Mouse (Mus musculus) gonadal fat pad, adult 2 months (tissue): ENCODE data around the gene Asic4. TPM values are rescaled to one million over a fixed set of nuclear protein-coding genes. Genes with fewer than 3 reads are reported as not detected.

ENCODE experiments used
- DNase-seq: peaks from one replicate; pipeline ENCODE4 v3.0.0-alpha.2; 2012; ENCODE audit warnings: low read depth
- polyA plus RNA-seq: library from polyadenylated mRNA; depleted of rRNA; stranded (reverse); fragments of >200 nt; gene quantifications from 2 replicates; pipeline ENCODE4 v1.2.3, GENCODE M21; 2012; rRNA removed

Gene Asic4
- polyA plus RNA-seq, 1 experiment: 0.42 TPM

DNA sequence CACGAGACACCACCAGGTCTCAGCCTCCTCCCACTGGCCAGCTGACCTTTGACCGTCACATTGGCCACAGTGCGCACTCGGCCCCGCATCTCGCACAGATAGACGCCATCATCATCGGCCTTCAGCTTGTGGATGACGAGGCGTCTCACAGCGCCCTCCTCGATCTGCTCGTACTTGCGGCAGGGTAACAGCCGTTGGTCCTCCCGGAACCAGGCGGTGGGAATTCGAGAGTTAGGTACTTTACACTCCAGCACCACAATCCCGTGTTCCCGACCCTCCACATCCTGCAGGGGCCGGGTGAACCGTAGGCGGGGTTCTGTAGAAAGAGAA is 53.4 kb downstream of the Asic4 start:
- DNase-seq: no peak

DNA sequence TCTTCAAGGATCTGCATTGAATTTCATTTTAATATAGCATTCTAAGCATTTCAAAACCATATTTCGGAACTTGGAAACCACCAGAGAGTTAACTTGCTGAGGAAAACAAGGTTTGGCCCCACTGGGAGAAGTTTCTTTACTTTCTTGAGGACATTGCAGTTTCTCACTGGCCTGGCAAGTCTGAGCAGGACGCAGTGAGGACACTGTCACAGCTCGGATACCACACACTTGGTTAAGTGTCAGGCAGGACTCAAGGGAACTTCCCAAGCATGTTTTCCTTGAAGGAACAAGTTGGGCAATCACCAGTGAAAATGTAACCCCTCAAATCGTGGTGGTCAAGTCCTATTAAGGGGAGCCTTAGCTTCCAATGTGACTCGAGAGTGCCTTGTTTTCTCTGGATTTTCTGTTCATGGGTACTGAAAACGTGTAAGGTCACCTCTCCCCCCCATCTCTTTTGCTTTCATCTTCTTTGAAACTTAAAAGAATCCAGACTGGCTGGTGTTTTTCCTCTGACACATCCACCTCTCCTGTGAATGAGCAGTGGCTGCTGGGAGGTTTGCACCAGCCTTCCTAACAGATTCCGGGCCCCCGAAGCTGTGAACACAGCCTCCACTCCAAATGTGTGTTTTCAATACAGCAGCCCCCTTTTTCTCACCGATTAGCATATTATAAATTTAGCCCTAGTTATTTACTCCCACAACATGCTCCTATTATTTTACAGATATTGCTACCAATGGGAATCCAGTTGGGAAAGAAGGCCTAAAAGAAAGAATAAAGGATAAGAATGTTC is 54.2 kb downstream of the Asic4 start:
- no peak for DNase-seq

DNA sequence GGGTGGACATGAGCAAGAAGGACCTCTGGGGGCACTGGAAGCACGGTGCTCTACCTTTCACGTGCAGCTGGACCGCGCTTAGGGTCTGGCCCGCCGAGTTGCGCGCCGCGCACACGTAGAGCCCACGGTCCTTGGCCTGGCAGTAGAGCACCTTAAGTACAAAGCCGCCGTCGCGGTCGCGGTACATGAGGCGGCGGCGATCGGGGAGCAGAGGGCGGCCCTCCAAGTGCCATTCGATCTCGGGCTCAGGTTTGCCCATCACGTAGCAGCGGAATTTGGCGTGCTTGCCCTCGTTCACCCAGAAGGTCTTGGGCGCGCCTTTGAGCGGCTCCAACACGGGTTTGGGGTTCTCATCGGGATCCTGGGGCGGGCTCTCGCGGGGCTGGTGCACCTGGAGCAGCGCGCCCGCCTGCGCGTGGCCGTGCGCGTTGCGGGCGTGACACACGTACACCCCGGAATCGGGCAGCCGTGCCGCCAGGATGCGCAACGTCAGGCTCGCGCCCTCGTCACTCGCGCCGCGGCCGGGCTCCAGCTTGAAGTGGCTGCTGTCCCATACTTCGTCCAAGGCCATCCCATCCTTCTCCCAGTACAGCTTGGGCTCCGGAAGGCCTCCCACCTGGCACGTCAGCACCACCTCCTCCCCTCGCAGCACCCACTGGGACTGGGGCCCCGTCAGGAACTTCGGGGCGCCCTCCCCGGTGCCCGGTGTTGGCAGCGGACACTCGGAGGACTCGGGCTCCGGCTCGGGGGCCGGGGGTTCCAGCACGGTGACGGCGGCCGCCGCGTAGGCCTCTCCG is 55.1 kb downstream of the Asic4 start:
- DNase-seq: no peak

DNA sequence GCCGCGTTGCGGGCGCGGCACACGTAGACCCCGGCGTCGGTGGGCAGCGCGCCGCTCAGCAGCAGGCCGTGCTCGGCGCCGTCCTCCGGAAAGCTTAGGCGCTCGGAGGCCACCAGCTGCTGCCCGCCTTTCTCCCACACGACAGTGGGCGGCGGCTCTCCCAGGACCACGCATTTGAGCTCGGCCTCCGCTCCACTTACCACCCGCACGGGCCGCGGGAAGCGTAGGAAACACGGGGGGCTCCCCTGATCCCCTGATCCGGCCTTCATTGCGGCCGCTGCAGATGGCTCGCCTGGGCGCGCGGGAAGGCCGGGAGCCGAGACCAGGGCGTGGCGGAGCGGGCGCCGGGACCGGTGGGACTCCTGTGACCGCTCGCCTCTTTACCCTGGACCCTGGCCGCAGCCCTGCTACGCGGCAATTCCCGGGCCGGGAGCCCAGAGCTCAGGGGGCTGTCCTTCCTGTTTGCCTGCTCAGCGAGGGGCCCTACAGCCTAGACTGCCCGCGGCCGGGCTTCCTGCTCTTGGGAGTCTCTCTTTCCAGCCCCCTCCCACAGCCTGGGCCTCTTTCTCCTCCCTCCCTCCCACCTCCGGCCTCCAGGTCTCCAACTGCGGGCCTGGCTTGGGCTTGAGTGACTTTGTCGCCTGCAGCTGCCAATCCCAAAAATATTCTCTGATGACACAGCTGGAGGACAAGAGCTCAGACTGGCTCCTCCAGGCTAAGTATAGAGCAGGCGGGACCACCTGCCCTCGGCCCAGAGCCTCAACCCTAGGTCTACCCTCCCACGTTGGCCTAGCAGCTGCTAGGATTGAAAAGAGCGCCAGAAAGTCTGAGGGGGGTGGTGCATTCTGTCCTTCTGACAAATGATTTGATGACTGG is 56.0 kb downstream of the Asic4 start, which contains the start of gene Obsl1:
Obsl1 (minus strand) TSS at position 497 of the 876 bp plus-strand sequence.
- DNase-seq: no peak

DNA sequence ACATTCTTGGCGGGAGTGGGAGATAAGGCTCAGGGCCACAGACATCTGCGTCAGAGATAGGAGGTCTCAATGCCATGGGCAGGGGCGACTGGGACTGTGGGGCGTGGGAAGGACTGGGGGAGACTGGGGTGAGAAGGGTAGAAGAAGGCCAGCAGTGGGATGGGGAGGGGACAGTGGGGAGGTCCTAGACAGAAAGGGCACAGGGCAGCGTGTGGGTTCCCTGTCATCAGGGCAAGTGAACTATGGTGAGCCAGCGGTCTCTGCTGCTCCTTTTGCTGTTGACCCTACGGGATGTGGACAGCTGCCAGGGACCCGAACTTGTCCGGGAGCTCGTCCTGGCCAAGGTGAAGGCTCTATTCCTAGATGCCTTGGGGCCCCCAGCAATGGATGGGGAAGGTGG is 56.8 kb downstream of the Asic4 start, which contains the start of gene Inha:
Inha (plus strand) TSS at position 72 of the 400 bp plus-strand sequence.
- DNase-seq: no peak

DNA sequence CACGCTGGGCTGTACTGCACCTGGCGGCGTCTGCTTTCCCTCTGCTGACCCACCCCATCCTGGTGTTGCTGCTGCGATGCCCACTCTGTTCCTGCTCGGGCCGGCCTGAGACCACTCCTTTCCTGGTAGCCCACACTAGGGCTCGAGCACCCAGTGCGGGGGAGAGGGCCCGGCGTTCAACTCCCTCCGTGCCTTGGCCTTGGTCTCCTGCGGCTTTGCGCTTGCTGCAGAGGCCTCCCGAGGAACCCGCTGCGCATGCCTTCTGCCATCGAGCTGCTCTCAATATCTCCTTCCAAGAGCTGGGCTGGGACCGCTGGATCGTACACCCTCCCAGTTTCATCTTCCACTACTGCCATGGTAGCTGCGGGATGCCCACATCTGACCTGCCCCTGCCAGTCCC is 59.4 kb downstream of the Asic4 start:
- DNase-seq: no peak

DNA sequence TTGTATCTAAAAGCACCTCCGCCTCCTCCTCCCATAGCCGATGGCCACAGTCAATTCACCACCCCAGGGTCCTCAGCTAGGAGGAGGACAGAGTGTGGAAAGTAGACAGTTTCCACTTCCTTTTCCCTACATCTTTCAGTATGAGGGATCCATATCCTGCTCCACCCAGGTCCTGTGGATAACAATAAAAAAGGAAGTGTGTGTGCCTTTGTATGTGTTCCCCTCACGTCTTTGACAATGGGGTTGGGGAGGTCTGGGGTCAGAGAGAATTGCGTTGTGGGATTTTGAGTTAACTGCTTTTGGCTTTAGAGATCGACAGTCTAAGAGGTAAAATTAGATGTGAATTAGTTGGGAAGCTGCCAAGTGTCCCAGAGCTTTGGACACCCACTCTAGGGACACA is 59.9 kb downstream of the Asic4 start:
- DNase-seq: no peak

DNA sequence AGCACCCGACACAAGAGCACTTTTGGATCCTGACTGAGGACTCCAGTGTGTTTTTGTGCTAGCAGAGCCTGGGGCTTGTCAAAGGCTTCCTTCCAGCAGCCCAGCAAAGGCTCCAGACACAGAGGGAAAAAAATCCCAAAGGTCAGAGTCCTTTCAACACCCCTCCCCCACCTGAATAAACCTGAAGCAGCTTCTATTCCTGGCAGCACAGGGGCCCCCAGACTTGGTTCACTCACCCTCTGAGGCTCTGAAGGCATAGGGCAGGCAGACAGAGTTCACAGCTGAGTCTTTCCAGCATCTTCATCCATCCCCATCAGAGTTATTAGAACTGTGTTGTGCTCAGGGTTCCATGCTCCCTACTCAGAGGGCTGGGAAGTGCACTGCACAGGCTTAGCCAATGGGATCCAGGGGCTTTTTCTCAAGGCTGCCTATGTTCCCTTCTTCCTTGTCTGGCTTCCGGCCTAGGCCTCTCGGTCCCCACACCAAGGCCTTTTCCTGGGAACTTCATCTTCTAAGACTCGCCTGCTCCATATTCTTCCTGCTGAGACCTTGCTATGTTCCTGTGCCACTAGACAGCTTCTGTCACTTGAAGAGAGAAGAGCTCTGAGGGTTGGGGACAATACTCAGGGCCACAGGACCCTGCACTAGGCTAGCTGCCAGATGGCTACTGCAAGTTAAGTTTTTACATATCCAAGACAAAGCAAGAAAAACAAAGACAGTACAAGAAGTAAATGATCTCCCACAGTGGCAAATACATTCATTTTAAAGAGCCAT is 61.4 kb downstream of the Asic4 start:
- no peak for DNase-seq

DNA sequence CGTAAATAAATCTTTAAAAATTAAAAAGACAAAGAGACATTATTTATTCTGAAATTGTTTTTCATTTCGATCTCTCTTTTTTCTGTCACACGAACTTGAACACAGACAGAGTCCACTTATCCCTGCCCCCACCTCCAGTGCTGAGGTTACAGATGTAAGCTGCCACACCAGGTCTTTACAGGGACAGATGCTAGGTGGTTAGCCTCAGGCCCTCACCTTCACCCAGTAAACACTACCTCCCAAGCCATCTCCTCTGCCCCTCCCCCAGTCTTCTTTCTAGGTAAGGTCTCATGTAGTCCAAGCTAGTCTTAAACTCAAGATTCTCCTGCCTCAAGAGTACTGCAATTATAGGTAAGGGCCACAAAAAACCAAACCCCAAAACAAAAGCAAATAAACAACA is 62.3 kb downstream of the Asic4 start:
- no peak for DNase-seq

DNA sequence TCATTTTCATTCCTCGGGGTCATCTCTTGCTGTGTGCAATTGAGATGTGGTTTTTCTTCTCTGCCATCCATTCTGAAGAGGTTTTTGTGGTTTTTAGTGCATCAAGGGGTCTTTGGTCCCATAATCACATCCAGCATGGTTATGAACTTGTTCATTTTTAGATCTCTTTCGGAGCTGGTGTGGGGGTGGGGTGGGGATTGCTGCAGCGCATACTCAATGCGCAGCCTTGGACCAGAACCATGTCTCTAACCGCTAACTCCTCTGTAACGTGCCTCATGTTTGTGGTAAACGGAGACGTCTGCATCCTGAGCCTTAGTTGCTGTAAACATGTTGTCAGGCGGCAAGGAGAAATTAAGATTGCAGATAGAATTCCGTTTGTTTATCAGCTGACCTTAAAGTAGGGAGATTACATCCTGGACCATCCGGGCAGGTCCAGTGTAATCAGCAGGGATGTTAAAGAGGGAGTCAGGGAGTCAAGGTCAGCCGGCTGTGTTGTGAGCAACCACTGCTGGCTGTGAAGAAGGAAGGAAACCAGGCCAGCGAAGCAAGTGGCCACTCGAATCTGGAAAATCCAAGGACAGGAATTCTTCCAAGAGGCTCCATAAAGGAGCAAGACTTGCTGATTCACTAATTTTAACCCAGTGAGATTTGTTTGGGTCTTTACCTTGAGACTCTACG is 66.6 kb downstream of the Asic4 start:
- no peak for DNase-seq

DNA sequence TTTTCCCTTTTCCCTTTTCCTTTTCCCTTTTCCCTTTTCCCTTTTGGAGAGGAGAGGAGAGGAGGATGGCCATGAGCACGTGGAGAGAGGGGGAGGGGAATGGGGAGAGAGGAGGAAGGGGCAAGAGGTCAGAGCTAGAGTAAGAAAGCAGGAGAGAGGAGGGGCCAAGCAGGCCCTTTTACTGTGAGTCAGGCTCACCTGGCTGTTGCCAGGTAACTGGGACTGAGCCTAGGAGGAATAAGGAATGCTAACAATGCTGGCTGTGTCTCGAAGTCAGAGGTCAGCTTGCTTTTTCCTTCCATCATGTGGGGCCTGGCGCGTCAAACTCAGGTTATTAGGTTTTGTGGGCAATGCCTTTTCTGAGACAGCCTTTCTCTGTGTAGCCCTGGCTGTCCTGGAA is 67.7 kb downstream of the Asic4 start:
- no peak for DNase-seq

DNA sequence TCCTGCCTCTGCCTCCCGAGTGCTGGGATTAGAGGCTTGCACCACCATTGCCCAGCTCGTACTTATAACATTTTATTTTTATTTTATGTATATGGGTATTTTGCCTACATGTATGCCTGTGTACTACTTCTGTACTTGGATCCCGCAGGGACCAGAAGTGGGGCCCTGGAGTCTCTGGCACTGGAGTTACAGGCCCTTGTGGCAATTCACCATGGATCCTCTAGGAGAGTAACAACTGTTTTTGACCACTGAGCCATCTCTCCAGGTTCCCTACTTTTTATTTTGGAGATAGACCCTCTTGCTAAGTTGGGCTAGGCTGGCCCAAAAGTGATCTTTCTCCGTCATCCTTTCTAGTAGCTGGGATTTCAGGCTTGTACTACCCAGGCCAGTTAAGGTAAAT is 68.2 kb downstream of the Asic4 start:
- no peak for DNase-seq

DNA sequence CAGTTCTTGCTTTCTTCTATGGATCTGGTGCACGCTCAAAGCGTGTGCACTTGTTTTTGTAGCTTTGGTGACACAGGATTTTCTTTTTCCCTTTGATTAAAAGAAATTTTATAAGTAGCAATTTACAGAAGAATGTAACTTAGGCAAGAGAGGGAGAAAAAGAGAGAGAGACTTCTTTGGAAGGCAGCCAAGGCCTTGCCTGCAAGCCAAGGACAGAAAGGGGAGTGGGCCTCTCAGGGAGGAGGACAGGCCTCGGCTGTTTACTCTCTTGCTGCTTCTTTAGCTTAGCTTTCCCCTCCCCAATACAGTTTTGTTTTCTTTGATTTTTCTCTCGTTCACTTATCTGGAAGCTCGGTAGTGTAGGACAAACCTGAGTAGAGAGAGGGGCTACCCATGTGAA is 69.3 kb downstream of the Asic4 start:
- no peak for DNase-seq

DNA sequence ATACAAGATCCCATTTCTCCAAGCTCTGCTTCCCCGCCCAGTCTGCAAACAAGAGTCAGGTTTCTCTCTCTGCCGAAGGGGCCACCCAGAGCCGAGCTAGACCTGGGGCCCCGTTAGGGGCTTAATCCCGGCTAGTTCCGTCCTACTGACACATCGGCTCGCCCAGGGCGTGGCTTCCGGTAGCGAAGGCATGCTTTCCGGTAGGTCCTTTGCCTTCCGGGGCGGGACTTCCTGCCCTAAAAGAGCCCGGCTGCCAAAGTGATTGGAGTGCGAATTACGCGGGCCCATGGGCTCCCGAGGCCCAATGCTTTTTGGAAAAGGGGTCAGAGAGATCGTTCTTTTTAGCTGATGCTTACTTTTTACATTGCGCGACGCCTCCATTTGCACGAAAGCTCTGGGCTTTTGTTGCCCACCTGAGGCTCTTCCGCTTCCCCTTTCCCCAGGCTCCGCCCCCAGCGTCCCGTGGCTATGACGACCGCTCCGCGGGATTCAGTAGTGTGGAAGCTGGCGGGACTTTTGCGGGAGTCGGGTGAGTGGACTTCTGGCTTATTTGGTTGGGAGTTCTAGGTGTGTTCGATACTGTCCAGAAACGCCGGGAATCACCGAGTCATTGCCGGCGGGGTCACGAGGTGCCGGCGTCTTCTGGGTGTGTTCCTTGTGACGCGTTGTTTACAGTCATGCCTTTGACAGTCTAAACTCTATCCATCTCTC is 71.2 kb downstream of the Asic4 start, which contains the start of gene Stk11ip:
Stk11ip (plus strand) TSS at position 209 of the 711 bp plus-strand sequence.
- DNase-seq: peak; percentile 49

Other genes starting within 250 kb of the Asic4 start
- gene Glb1l, start 239.6 kb upstream of the Asic4 start, polyA plus RNA-seq: 27.9 and 28.1 TPM in 2 replicates
- gene Stk16, start 239.6 kb upstream of the Asic4 start, polyA plus RNA-seq: 149 and 174 TPM in 2 replicates
- gene Tuba4a, start 230.6 kb upstream of the Asic4 start, polyA plus RNA-seq: 31.2 and 44.9 TPM in 2 replicates
- gene A630095N17Rik, start 218.3 kb upstream of the Asic4 start, polyA plus RNA-seq: not detected in 2 replicates
- gene Dnajb2, start 214.0 kb upstream of the Asic4 start, polyA plus RNA-seq: 37.9 and 48.4 TPM in 2 replicates
- gene Ptprn, start 185.9 kb upstream of the Asic4 start, polyA plus RNA-seq: 0.03 and 0.62 TPM in 2 replicates
- gene Resp18, start 172.0 kb upstream of the Asic4 start, polyA plus RNA-seq: not detected in 2 replicates
- 150 and 168 TPM in 2 replicates for gene Dnpep, start 132.4 kb upstream of the Asic4 start, polyA plus RNA-seq
- gene Des, start 90.1 kb upstream of the Asic4 start, polyA plus RNA-seq: 71.8 and 92.9 TPM in 2 replicates
- 26.2 and 27.4 TPM in 2 replicates for gene Speg, start 75.1 kb upstream of the Asic4 start, polyA plus RNA-seq
- 161 and 183 TPM in 2 replicates for gene Gmppa, start 14.5 kb upstream of the Asic4 start, polyA plus RNA-seq
- gene Chpf, start 28.9 kb downstream of the Asic4 start, polyA plus RNA-seq: 77.6 and 78.4 TPM in 2 replicates
- 2.4 TPM in 2 replicates for gene Tmem198, start 29.1 kb downstream of the Asic4 start, polyA plus RNA-seq
- 26.6 and 29.1 TPM in 2 replicates for gene Obsl1, start 56.0 kb downstream of the Asic4 start, polyA plus RNA-seq
- 33.4 and 42.3 TPM in 2 replicates for gene Inha, start 56.6 kb downstream of the Asic4 start, polyA plus RNA-seq
- gene Stk11ip, start 71.1 kb downstream of the Asic4 start, polyA plus RNA-seq: 25.7 and 27.4 TPM in 2 replicates
- gene Slc4a3, start 95.8 kb downstream of the Asic4 start, polyA plus RNA-seq: 25.8 and 35.8 TPM in 2 replicates